Mouse (Mus musculus) erythroblast, embryonic 14.5 days (primary cell): Measurements from ENCODE around the gene Emb. TPM values are rescaled to one million over a fixed set of nuclear protein-coding genes. Genes with fewer than 3 reads are reported as not detected.

ENCODE experiments used
- H3K27me3 ChIP-seq: 2 replicates; pipeline ENCODE4 v1.6.1; 2012; ENCODE audit warnings: inconsistent platforms; ENCODE audit not compliant: control insufficient read depth
- H3K36me3 ChIP-seq: 2 replicates; pipeline ENCODE4 v1.6.1; 2012; ENCODE audit warnings: mild to moderate bottlenecking, inconsistent platforms; ENCODE audit not compliant: control insufficient read depth
- H3K4me1 ChIP-seq: 2 replicates; pipeline ENCODE4 v1.6.1; 2012; ENCODE audit warnings: inconsistent platforms; ENCODE audit not compliant: control insufficient read depth
- H3K4me3 ChIP-seq: replicated peaks from 2 replicates; pipeline ENCODE3; 2012; ENCODE audit warnings: moderate library complexity, mild to moderate bottlenecking, inconsistent platforms
- H3K9me3 ChIP-seq: 2 replicates; pipeline ENCODE4 v1.6.1; 2012; ENCODE audit warnings: low read length, inconsistent platforms, mixed read lengths; ENCODE audit not compliant: control insufficient read depth
- GATA1 ChIP-seq: IDR thresholded peaks from 2 replicates; pipeline ENCODE4 v1.6.1; 2012; ENCODE audit warnings: low read length, inconsistent platforms, mixed read lengths
- TAL1 ChIP-seq: IDR thresholded peaks from 3 replicates; pipeline ENCODE4 v1.6.1; 2012; ENCODE audit warnings: low read length, inconsistent platforms, mixed read lengths
- polyA plus RNA-seq: library from polyadenylated mRNA; stranded (reverse); fragments of >175 nt; gene quantifications from 2 replicates; pipeline ENCODE4 v1.2.3, GENCODE M21; 2012

The Emb gene
- polyA plus RNA-seq, 1 experiment: 3.6 TPM

DNA sequence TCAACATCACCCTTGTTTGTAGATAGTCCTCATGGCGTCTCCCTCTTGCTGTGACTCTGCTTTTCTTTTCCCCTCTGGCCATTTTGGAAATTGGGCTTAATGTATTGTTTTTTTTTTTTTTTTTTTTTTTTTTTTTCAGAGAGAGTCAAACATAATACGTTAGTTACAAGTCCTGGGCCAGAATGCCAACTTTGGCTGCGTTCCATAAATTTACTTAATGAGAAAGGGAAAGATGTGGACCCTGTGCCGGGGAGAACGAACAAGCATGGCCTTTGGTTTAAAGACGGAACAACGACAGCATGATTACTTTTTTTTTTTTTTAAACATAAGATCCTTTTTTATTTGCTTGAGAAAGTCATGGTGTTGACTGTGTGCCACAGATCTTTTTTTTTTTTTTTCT is 26.1 kb downstream of the Emb start:
- Histone ChIP-seq H3K4me1 (peaks cover 35% of the 10 kb centered on the region), H3K9me3 (no peaks in the 10 kb centered on the region), H3K36me3 (peaks cover 37% of the 10 kb centered on the region), H3K4me3 (no peak overlapping the region), H3K27me3 (no peaks in the 10 kb centered on the region)
- TF ChIP-seq TAL1 (no peak), GATA1 (no peak)

- Histone ChIP-seq H3K9me3 (no peaks in the 10 kb centered on the region), H3K4me3 (no peak overlapping the region), H3K4me1 (peaks cover 39% of the 10 kb centered on the region), H3K36me3 (peaks cover 42% of the 10 kb centered on the region), H3K27me3 (no peaks in the 10 kb centered on the region)
- no peak for TF ChIP-seq GATA1
- TF ChIP-seq TAL1: no peak
Measured at GRCm38 (mm10) chr13:117235530-117236212, 27.3 kb downstream of the Emb start.

GRCm38 (mm10) chr13:117237111-117237510 is 28.8 kb downstream of the Emb start:
- H3K9me3 ChIP-seq: no peaks in the 10 kb centered on the region
- peaks cover 37% of the 10 kb centered on the region for H3K4me1 ChIP-seq
- TF ChIP-seq GATA1 (no peak), TAL1 (no peak)
- peaks cover 39% of the 10 kb centered on the region for H3K36me3 ChIP-seq
- no peaks in the 10 kb centered on the region for H3K27me3 ChIP-seq
- no peak overlapping the region for H3K4me3 ChIP-seq

DNA sequence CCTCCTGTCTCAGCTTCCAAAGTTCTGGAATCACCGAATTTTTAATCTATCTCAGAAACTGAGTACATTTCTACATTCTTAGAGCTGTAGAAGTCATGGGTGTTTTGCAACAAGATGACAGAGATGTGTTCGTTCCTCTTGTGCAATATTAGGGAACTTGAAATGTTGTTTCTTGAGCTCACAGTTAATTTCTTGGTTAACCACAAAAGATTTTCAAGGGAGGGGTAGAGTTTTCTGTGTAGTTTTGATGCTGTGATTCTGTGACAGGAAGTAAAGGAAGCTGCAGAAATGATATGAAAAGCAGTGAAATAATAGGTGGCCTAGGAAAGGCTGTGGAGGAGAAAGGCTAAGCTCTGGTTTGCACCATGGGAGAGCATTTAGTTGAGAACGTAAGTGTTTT is 33.7 kb downstream of the Emb start:
- TF ChIP-seq GATA1 (no peak), TAL1 (no peak)
- Histone ChIP-seq H3K27me3 (no peaks in the 10 kb centered on the region), H3K4me1 (peaks cover 32% of the 10 kb centered on the region), H3K4me3 (no peak overlapping the region), H3K36me3 (peaks cover 20% of the 10 kb centered on the region), H3K9me3 (no peaks in the 10 kb centered on the region)

GRCm38 (mm10) chr13:117242621-117243020 is 34.3 kb downstream of the Emb start:
- no peaks in the 10 kb centered on the region for H3K27me3 ChIP-seq
- TF ChIP-seq TAL1 (no peak), GATA1 (no peak)
- H3K4me3 ChIP-seq: no peak overlapping the region
- H3K36me3 ChIP-seq: peaks cover 16% of the 10 kb centered on the region
- H3K9me3 ChIP-seq: no peaks in the 10 kb centered on the region
- H3K4me1 ChIP-seq: peaks cover 27% of the 10 kb centered on the region

DNA sequence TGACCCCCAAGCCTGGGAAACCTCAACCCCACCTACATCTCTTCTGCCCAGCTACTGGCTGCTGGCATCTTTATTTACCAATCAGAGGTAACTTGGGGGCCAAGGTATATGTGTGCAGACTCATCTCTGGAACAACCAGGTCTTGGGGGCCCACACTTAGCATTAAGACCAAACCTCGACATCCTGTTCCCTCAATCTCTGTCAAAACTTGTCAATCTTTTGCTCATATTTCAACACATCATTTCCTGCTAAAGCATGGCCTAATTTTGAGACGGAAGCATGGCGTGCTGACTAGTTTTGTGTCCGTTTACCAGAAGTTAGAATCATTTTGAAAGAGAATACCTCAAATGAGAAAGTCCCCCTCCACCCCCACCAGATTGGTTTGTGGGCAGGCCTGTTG is 52.4 kb downstream of the Emb start:
- Histone ChIP-seq H3K4me1 (peaks cover 3% of the 10 kb centered on the region), H3K27me3 (no peaks in the 10 kb centered on the region), H3K4me3 (no peak overlapping the region), H3K9me3 (no peaks in the 10 kb centered on the region), H3K36me3 (peaks cover 42% of the 10 kb centered on the region)
- TF ChIP-seq GATA1: no peak
- TF ChIP-seq TAL1: no peak

DNA sequence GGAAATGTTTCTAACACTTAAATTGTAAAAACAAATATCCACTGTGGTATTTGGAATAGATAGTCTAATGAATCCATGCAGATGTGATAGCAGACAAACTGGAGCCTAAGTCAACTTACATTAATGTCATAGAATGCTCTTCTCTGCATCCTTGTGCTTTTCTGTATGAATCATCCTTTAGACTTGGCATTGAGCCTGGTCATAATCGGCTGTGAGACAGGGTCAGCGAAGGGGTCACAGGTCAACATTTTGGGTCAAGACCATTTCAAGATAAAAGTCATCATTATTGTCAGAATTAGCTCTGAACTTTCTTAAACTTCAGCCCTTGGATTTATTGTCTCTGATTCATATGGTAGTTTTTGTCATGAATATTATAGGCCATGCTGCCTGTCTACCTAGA is 57.8 kb downstream of the Emb start:
- Histone ChIP-seq H3K9me3 (no peaks in the 10 kb centered on the region), H3K4me1 (no peaks in the 10 kb centered on the region), H3K27me3 (no peaks in the 10 kb centered on the region), H3K36me3 (peaks cover 52% of the 10 kb centered on the region), H3K4me3 (no peak overlapping the region)
- TF ChIP-seq GATA1 (no peak), TAL1 (no peak)

DNA sequence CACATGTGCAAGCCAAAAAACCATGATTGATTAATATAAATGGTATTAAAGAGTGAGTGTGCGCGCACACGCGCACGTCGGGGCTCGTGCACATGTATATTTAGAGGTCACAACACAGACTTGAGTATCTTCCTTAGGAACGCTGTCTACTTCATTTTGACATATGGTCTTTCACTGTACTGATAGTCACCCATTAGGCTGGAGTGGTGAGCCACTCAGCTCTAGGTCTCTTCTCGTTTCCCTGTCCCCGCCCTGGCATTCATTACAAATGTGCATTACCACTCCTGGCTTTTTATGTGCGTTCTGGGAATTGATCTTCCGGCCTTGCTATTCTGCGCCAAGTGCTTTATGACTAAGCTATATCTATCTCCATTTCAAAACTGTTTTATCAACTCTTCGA is 59.6 kb downstream of the Emb start:
- Histone ChIP-seq H3K36me3 (peaks cover 57% of the 10 kb centered on the region), H3K4me3 (no peak overlapping the region), H3K4me1 (no peaks in the 10 kb centered on the region), H3K9me3 (no peaks in the 10 kb centered on the region), H3K27me3 (no peaks in the 10 kb centered on the region)
- TF ChIP-seq GATA1 (no peak), TAL1 (no peak)

GRCm38 (mm10) chr13:117284036-117284435 is 75.7 kb downstream of the Emb start:
- Histone ChIP-seq H3K27me3 (no peaks in the 10 kb centered on the region), H3K4me3 (no peak overlapping the region), H3K4me1 (peaks cover 9% of the 10 kb centered on the region), H3K36me3 (no peaks in the 10 kb centered on the region), H3K9me3 (no peaks in the 10 kb centered on the region)
- no peak for TF ChIP-seq GATA1
- TF ChIP-seq TAL1: no peak

DNA sequence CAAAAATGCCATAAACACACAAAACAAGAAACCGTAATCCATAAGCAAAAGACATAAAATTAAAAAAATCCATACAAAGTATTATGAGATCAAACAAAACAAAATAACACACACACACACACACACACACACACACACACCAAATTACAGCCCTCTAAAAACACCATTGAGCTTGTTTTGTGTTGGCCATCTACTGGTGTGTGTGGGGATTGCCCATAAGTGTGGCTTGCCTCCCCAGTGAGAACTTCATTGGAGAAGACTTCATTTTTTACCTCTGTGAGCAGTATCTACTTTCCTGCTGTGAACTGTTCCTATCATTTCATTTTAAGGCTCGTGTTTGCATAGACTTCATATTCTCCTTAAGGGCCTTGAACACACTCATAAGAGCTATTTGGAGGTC is 78.6 kb downstream of the Emb start:
- no peaks in the 10 kb centered on the region for H3K9me3 ChIP-seq
- no peaks in the 10 kb centered on the region for H3K27me3 ChIP-seq
- no peaks in the 10 kb centered on the region for H3K36me3 ChIP-seq
- H3K4me3 ChIP-seq: no peak overlapping the region
- H3K4me1 ChIP-seq: peaks cover 11% of the 10 kb centered on the region
- TF ChIP-seq TAL1 (no peak), GATA1 (no peak)
